Mouse (Mus musculus): ENCODE results near the gene Tfam. TPM values are rescaled to one million over a fixed set of nuclear protein-coding genes. Genes with fewer than 3 reads are reported as not detected.

The Tfam gene
- polyA plus RNA-seq, 1 experiment: 5.1 TPM

- 18% methylated on average over 14 of the region's 14 CpGs for WGBS
- no peak for DNase-seq
- TF ChIP-seq POLR2A (IDR thresholded peaks at IDR 0.05; ENCODE audit: borderline replicate concordance, extremely low read depth, low read depth, low read length): no peak
- no peak for TF ChIP-seq CTCF (IDR thresholded peaks at IDR 0.05; ENCODE audit: insufficient read depth, low read length)
- Histone ChIP-seq H3K4me3 (replicated peaks; ENCODE audit: extremely low read depth, low read depth, low read length) (no peak overlapping the region), H3K4me1 (ENCODE audit: control insufficient read depth, insufficient read depth, low read length) (peaks cover 4% of the 10 kb centered on the region; the same call in 1 of the 2 replicates)
These were observed 40.9 kb downstream of the Tfam start for GRCm38 (mm10) chr10:71197036-71197785.

GRCm38 (mm10) chr10:71195501-71195900, 42.6 kb downstream of the Tfam start:
- TF ChIP-seq CTCF (IDR thresholded peaks at IDR 0.05; ENCODE audit: insufficient read depth, low read length) (no peak), POLR2A (IDR thresholded peaks at IDR 0.05; ENCODE audit: borderline replicate concordance, extremely low read depth, low read depth, low read length) (no peak)
- no peak for DNase-seq
- Histone ChIP-seq H3K4me1 (ENCODE audit: control insufficient read depth, insufficient read depth, low read length) (peaks cover 4% of the 10 kb centered on the region; the same call in 1 of the 2 replicates), H3K4me3 (replicated peaks; ENCODE audit: extremely low read depth, low read depth, low read length) (no peak overlapping the region)
- 37% methylated on average over 9 of the region's 9 CpGs for WGBS

GRCm38 (mm10) chr10:71194713-71195112, 43.4 kb downstream of the Tfam start:
- Histone ChIP-seq H3K4me3 (replicated peaks; ENCODE audit: extremely low read depth, low read depth, low read length) (no peak overlapping the region), H3K4me1 (ENCODE audit: control insufficient read depth, insufficient read depth, low read length) (peaks cover 4% of the 10 kb centered on the region; the same call in 1 of the 2 replicates)
- DNase-seq: no peak
- TF ChIP-seq CTCF (IDR thresholded peaks at IDR 0.05; ENCODE audit: insufficient read depth, low read length) (no peak), POLR2A (IDR thresholded peaks at IDR 0.05; ENCODE audit: borderline replicate concordance, extremely low read depth, low read depth, low read length) (no peak)
- WGBS: 73% methylated on average over 7 of the region's 7 CpGs

- Histone ChIP-seq H3K4me3 (replicated peaks; ENCODE audit: extremely low read depth, low read depth, low read length) (no peak overlapping the region), H3K4me1 (ENCODE audit: control insufficient read depth, insufficient read depth, low read length) (peaks cover 4% of the 10 kb centered on the region; the same call in 1 of the 2 replicates)
- no peak for TF ChIP-seq CTCF (IDR thresholded peaks at IDR 0.05; ENCODE audit: insufficient read depth, low read length)
- WGBS: 39% methylated on average over 7 of the region's 7 CpGs
- DNase-seq: no peak
These were observed 44.8 kb downstream of the Tfam start for GRCm38 (mm10) chr10:71193319-71193718.

GRCm38 (mm10) chr10:71192886-71193285, 45.2 kb downstream of the Tfam start:
- H3K4me1 ChIP-seq (ENCODE audit: control insufficient read depth, insufficient read depth, low read length): peaks cover 4% of the 10 kb centered on the region; the same call in 1 of the 2 replicates
- TF ChIP-seq CTCF (IDR thresholded peaks at IDR 0.05; ENCODE audit: insufficient read depth, low read length): no peak
- TF ChIP-seq POLR2A (IDR thresholded peaks at IDR 0.05; ENCODE audit: borderline replicate concordance, extremely low read depth, low read depth, low read length): no peak
- 48% methylated on average over 11 of the region's 11 CpGs for WGBS
- DNase-seq: no peak
- H3K4me3 ChIP-seq (replicated peaks; ENCODE audit: extremely low read depth, low read depth, low read length): no peak overlapping the region

GRCm38 (mm10) chr10:71188681-71189080, 49.4 kb downstream of the Tfam start:
- DNase-seq: no peak
- WGBS: 83% methylated on average over 4 of the region's 4 CpGs
- no peaks in the 10 kb centered on the region for H3K4me1 ChIP-seq (ENCODE audit: control insufficient read depth, insufficient read depth, low read length)
- no peak overlapping the region for H3K4me3 ChIP-seq (replicated peaks; ENCODE audit: extremely low read depth, low read depth, low read length)
- TF ChIP-seq CTCF (IDR thresholded peaks at IDR 0.05; ENCODE audit: insufficient read depth, low read length) (no peak), POLR2A (IDR thresholded peaks at IDR 0.05; ENCODE audit: borderline replicate concordance, extremely low read depth, low read depth, low read length) (no peak)

GRCm38 (mm10) chr10:71185059-71185458, 53.0 kb downstream of the Tfam start:
- TF ChIP-seq POLR2A (IDR thresholded peaks at IDR 0.05; ENCODE audit: borderline replicate concordance, extremely low read depth, low read depth, low read length) (no peak), CTCF (IDR thresholded peaks at IDR 0.05; ENCODE audit: insufficient read depth, low read length) (no peak)
- Histone ChIP-seq H3K4me3 (replicated peaks; ENCODE audit: extremely low read depth, low read depth, low read length) (no peak overlapping the region), H3K4me1 (ENCODE audit: control insufficient read depth, insufficient read depth, low read length) (no peaks in the 10 kb centered on the region)
- no peak for DNase-seq
- WGBS: 74% methylated on average over 7 of the region's 7 CpGs

- no peak for DNase-seq
- no peaks in the 10 kb centered on the region for H3K4me1 ChIP-seq (ENCODE audit: control insufficient read depth, insufficient read depth, low read length)
- 25% methylated on average over 7 of the region's 7 CpGs for WGBS
- TF ChIP-seq POLR2A (IDR thresholded peaks at IDR 0.05; ENCODE audit: borderline replicate concordance, extremely low read depth, low read depth, low read length): no peak
- no peak for TF ChIP-seq CTCF (IDR thresholded peaks at IDR 0.05; ENCODE audit: insufficient read depth, low read length)
- H3K4me3 ChIP-seq (replicated peaks; ENCODE audit: extremely low read depth, low read depth, low read length): no peak overlapping the region
These were observed 54.6 kb downstream of the Tfam start for GRCm38 (mm10) chr10:71183339-71184031.

GRCm38 (mm10) chr10:71181931-71182330, 56.1 kb downstream of the Tfam start:
- WGBS: 81% methylated on average over 4 of the region's 4 CpGs
- no peaks in the 10 kb centered on the region for H3K4me1 ChIP-seq (ENCODE audit: control insufficient read depth, insufficient read depth, low read length)
- DNase-seq: no peak
- TF ChIP-seq CTCF (IDR thresholded peaks at IDR 0.05; ENCODE audit: insufficient read depth, low read length) (no peak), POLR2A (IDR thresholded peaks at IDR 0.05; ENCODE audit: borderline replicate concordance, extremely low read depth, low read depth, low read length) (no peak)
- no peak overlapping the region for H3K4me3 ChIP-seq (replicated peaks; ENCODE audit: extremely low read depth, low read depth, low read length)

GRCm38 (mm10) chr10:71181091-71181490, 57.0 kb downstream of the Tfam start:
- DNase-seq: no peak
- 78% methylated on average over 2 of the region's 2 CpGs for WGBS
- H3K4me3 ChIP-seq (replicated peaks; ENCODE audit: extremely low read depth, low read depth, low read length): no peak overlapping the region
- TF ChIP-seq CTCF (IDR thresholded peaks at IDR 0.05; ENCODE audit: insufficient read depth, low read length) (no peak), POLR2A (IDR thresholded peaks at IDR 0.05; ENCODE audit: borderline replicate concordance, extremely low read depth, low read depth, low read length) (no peak)
- no peaks in the 10 kb centered on the region for H3K4me1 ChIP-seq (ENCODE audit: control insufficient read depth, insufficient read depth, low read length)

Data from lung, adult 2 months (tissue).